Mouse (Mus musculus) lung, postnatal 14 days (tissue): Measurements from ENCODE around the gene Il4i1.
A peak's percentile ranks its signal among the peaks of the same experiment; 100 is the strongest.

Source experiments
- DNase-seq: peaks from one replicate; pipeline ENCODE4 v3.0.0; 2021

The Il4i1 gene

DNA sequence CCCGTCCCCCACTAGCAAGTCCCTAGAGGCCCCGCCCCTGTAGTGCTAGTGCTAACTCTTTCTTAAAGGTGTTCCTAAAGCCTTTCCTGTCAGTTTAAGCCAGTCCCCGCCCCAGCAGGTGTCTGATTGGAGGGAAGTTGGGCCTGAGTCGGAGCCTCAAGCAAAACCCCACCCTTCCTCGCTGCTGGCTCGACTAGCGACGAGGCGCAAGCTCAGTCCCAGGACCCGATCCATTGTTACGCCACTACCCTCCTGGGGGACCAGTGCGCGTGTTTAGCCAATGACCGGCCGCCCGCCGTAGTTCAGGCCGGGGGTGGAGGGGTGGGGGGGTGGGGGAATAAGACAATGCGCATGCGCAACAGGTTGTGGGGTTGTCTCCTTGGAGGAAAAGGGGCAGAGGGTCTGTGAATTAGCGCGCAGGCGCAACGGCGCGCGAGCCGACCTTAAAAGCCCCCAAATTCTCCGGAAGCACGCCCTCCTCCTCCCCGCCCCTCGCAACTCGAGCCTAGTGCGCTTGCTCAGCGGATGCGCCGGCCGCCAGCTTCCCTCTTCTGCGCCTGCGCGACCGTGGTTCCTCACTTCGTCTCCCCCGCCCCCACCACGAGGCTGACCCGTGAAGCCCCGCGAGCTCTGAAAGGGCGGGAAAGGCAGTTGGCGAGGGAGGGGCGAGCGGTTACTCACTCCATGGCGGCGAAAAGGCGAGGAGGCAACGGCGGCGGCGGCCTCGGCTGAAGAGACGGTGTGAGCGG is at the start of gene Il4i1, which contains the start of gene Nup62:
Gene Il4i1 (plus strand): TSS at position 667 of the 749 bp plus-strand sequence.
Gene Nup62 (plus strand): TSS at position 368 of the 749 bp plus-strand sequence.
- DNase-seq = peak; percentile 99

DNA sequence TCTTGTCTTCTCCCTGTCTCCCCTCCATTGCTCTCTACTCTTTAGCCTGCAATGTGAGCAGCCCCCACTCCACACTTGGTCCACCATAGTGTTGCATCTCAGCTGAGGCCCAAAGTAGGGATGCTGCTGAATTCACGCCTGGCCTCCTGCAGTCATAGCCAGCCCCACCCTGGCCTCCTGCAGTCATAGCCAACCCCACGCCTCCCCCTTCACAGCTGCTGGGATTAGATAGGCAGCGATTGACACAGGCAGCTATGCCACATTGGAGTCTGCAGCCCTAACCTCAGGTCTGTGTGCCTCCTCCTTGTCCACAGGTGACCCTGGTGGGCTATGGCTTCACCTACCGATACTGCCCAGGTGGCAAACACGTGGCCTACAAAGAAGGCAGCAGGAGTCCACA is 48.1 kb upstream of the Il4i1 start:
- no peak for DNase-seq

DNA sequence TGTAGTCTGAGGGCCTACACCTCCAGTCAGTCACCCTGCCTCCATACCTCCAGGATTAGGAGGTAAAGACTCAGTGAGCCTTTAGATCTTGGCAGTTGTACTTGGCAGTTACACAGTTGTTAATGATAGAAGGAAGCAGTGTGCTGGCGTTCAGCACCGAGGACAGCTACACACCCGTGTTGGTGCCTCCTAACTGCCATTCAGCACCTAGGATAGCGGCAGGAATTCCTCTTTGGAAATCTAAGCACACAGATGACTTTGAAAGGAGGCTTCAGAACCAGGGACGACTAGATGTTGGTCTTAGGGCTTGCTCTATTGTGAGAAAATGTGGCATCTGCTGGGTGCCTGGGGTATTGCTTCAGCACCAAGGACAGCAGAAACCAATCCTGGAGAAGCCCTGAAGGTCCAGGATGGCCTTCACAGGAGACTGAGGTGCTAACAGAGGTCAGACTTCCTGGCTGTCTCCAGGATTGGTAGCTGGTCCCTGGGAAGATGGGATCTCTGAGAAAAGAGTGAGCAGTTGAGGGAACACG is 46.1 kb upstream of the Il4i1 start:
- peak; percentile 80 for DNase-seq

DNA sequence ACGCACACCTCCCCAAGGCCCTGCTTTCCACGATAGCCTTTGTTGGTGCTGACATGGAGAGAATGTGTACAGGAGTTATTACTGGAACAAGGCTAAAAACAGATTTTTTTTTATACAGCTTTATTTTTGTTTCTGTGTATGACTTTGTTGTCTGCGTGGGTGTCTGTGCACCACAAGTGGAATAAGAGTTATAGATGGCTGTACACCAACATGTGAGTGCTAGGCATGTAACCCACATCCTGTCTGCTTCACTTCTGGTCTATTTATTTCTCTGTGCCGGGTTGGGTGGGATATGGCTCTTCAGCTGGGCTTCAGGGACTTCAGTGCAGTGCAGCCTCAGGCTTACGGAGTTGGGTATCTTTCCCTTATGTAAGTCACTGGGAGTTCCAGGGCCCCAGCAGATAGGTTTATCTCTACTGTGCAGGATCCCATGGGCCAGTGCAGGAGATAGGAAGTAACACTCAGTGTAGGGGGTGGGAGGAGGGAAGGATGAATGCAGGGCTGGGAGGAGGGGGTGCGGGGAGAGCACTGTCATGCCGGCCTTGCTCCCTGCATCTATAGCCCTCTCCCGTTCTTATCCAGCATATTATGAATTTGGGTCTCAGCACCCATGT is 43.5 kb upstream of the Il4i1 start:
- DNase-seq = no peak

DNA sequence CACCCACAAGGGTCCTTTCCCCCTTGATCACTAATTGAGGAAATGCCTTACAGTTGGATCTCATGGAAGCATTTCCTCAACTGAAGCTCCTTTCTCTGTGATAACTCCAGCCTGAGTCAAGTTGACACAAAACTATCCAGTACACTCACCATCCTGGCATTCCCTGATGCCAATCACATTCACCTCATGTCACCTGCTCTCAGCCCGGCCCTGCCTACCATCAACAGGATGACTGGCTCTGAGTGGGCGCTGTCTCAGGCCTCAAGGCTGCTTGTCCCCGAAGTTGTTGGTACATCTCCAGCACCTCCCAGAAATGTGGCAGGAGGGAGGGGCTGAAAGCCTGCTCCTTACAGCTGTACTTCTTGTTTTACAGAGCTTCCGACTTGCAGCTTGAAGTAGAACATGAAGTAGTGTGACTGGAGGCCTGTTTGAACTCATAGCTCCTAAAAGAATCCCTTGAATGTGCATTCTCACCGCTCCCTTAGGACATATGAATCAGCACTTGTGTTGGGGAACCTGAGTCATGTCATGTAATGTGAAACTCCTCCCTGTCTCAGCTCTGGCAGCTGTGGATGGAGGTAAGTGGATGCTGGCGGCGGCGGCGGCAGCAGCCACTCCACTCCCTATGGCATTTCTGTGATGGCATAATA is 39.2 kb upstream of the Il4i1 start:
- no peak for DNase-seq

DNA sequence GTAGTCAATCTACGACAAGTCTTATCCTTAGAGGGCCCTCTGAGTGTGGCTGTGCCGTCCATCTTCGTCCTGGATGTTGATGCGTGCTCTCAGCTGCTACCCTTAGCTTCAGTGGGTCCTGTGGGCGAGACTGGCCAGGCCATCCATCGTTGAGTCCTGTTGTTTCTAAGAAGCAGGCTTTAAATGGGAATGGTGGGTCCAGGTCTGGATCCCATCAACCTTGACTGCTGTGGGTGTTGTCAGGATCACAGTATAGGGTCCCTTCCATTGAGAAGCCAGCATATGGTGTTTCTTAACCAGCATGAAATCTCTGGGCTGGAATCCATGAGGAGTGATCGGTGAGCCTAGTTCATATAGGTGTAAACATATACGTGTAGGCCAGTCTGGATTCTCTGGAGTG is 36.1 kb upstream of the Il4i1 start:
- DNase-seq = no peak

DNA sequence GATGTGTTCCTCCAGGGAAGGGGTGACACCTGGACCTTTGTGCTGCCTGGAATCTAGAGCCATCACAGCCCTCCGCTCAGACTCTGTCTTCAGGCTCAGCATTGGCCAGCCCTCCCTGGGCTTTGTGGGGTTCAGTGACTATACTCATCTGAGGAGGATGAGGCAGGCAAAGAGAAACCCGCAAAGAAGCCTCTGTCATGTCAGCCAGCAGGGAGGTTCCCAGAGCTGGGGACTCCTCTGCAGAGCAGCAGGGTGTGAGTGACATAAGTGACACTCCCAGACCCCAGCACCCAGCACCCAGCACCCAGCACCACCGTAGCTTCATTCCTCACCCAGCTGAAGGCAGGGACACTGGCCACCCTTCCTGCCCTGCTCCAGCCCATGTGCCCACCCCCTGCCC is 26.7 kb upstream of the Il4i1 start:
- DNase-seq = no peak

DNA sequence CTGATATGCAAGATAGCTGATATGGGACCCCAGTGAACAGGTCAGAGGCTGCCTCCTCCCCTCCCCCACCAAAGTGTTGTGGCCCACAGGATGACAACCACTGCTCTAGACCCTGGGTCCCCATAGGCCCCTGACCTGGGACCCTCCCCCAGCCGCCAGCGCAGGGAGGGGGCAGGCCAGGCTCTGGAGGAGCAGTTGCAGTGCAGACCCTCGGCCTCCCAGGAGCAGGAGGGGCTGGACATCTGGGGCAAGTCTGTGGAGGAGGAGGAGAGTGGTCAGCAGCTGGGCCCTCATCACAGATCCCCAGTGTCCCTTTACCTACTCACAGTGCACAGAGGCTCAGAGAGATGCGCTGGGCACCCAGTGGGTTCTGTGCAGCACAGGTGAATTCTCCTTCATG is 26.1 kb upstream of the Il4i1 start:
- DNase-seq = no peak

DNA sequence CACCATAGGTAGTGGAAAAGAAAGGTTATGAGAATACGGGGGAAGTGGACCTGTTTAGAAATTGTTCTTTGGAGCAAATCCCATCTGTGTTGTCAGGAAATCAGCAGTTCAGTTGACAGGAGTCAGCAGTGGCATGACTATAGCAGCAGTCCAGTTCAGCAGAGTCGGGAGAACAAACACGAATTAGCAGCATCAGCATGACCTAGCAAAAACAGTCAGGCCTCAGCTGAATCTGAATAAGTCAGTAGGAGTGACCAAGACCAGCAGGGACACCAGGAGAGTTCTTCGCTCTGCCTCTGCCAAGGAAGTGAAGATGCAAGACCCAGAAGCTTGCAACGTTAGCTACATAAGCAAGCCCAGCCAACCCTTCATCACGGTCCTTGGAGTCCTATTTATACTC is 23.4 kb upstream of the Il4i1 start:
- no peak for DNase-seq

DNA sequence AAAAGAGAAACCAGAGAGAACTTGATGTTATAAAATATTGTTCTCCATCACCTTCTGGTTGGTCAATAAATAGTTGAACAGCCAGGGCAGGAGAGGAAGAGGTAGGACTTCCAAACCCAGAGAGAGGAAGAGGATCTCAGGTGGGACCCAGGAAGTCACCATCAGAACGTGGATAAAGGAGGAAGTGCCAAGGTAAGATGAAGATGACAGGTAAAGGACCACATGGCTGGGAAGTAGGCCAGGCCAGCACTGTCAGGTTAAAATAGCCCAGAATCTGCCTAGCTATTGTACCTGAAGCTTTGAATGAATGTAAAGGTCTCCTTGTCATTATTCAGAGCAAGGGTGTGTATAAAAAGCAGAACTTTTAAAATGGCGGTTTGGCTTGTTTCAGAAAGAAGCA is 7.3 kb upstream of the Il4i1 start:
- no peak for DNase-seq

DNA sequence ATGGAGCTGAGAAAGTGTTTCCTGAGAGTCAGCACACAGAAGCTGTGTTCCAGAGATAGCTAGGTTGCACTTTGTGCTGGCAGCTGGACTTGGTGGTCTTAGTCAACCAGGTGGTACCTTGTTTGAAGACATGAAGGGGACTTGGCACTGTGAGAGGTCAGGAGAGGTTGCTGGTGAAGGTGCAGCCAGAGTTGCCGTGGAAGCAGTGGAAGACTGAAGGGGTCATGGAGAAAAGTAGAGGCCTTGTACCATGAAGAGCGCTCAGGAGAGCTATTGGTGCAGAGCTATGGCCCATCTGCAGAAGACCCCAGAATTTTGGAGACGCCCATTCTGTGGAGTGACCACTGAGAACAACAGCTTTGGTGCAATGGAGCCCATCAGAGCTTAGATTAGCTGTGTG is 6.7 kb upstream of the Il4i1 start:
- DNase-seq = no peak

DNA sequence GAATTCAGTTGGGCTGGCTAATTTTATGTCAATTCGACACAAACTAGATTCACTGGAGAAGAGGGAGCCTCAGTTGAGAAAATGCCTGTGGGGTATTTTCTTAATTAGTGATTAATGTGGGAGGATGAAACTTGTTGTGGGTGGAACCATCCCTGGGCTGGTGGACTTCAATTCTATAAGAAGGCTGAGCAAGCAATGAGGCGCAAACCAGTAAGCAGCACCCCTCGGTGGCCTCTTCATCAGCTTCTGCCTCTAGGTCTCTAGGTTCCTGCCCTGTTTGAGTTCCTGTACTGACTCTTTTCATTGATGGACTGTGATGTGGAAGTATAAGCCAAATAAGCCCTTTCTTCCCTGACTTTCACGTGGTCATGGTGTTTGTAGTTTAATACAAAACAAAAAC is 5.8 kb upstream of the Il4i1 start:
- no peak for DNase-seq

DNA sequence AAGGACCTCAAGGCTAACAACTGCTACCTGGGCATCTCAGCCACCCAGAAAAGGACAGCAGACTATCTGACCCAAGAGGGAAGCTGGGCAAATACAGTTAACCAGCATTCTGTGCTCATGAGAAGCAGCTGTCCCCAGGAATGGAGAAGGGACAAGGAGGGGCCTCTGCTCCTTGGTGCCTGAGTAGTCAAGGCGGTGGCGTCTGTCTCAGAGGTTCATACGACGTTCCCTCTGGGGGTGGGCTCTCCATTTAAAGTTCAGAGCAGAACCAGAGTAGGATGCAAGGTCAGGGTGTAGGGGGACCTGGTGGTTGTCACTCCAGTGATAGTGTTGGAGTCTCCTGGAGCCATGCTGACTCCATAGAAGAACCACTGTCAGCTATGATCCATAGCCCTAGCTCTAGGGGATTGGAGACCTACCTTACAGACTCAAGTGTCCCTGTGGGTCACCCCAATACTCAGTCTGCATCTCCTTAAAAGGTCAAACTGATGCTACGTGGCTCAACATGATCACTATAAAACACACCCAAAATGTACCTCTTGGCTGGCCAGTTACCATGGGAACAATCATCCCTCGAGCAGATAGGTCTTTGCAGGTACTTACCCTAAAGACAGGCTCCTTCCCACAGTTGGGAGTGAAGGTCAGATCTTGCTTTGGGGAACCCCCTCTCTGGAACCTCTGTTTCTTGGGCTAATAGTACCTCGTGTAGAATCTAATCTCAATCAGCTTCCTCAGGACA is 5.2 kb upstream of the Il4i1 start:
- DNase-seq = no peak

DNA sequence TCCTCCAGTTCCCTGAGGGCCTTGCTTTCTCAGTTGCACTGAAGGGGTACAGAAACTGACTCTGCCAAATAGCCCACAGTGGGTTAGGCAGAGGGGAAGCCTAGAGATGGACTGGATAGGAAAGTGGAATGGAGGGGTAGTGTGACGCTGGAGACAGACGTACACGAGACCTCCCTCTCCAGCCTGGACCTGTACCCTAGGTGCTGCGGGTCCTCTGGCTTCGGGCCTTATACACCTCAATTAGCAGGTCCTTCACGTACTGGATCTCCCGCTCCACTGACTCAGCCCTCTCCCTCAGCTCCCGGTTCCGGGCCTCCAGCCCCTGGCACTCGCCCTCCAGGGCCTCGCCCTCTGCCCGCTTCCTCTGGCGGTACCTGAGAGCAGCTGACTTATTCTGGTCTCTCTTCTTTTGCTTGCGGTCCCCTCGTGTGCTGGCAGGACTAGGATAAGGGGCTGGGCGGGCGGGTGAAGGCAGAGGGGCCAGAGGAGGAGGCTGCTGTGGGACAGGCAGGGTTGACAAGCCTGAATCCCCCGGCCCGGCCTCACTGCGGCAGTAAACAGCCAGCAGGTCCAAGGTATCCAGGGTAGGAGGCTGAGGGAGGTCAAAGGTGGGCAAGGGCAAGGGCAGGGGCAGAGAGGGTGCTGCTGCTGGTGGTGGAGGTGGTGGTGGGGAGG is 3.4 kb upstream of the Il4i1 start:
- no peak for DNase-seq

DNA sequence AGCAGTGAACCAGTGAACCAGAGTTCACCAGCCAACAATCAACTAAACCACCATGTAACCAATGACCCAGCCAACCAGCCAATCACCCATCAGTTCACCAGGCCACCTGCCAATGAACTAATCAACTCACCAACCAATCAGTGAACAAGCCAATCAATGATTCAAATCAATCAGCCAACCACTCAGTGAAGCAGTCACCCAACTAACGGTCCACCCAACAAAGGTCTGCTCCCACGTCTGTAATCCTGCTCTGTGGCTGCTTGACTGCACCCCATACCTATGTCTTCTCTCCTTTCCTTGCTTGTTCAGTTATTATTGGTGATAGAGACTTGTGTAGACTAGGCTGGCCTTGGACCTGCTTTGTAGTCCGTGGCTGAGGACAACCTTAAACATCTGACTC is 2.2 kb upstream of the Il4i1 start:
- DNase-seq = no peak

DNA sequence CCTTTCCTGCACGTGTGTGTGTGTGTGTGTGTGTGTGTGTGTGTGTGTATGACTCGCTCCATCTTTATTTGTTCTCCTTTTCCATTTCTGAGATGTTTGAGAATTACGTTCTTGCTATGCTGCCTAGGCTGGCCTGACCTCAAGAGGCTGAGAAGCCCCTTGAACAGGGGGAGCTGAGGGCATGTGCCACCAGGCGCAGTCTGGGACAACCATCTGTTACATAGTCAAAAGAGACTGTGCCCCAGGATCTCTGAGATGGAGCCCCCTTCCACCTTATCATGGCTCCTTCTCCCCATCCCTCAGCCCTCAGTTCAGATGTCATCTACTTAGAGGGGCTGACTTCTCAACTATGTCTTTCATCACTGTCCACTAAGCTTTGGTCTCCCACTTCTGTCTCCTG is 1.8 kb upstream of the Il4i1 start:
- DNase-seq = no peak

DNA sequence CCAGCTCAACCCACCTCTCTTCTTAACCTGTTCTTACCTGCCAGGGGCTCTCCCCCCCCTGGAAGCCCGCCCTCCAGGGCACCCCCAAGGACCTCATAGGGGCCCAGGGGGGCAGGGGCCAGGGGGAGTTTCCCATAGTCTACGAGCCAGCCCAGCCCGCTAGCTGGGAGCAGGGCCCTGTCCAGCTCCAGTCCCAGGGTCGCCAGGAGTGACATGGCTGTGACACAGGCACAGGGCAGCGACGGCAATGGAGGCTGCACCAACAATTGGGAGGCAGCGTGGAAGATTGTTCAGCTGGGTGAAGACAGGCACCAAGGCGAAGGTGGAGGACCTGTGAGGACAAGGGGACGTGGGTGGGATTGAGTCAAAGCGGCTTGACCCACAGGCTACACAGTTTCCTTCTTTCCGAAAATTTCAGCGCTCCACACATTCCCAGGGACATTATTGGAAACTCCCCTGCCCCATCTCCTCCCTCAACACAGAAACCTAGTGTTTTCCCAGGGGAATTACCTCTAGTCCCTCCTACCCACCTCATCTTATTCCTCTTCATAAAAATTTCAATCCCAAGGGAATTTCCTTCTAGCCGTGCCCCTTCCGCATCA is 1.1 kb upstream of the Il4i1 start:
- no peak for DNase-seq

DNA sequence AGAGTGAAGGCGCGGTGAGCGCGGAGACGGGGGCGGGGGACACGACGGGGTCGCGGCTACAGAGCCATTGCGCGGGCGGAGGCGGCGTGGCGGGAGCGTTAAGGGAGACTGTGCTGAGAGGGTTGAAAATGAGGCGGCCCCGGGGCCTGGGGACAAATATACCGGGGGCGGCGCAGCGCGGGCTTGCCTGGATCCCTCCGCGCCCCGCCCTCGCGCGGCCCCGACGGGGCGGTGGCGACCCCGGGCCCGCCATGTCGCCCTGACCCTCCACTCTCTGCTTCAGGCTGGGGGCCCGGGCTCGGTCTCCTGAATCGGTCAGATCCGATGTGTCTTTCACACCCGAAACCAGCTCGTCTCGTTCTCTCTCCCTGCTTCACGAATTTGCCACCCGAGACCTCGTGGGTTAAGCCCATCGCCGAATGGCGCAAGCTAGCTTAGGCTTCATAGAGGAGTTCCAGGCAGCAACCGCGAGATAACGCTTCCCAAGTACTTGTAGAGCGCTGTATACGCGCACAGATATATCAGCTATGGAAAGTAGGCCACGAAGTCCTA is 359 bp downstream of the Il4i1 start, which contains the start of gene Atf5:
Gene Atf5 (minus strand): TSS at position 189 of the 552 bp plus-strand sequence.
- peak; percentile 65 for DNase-seq

DNA sequence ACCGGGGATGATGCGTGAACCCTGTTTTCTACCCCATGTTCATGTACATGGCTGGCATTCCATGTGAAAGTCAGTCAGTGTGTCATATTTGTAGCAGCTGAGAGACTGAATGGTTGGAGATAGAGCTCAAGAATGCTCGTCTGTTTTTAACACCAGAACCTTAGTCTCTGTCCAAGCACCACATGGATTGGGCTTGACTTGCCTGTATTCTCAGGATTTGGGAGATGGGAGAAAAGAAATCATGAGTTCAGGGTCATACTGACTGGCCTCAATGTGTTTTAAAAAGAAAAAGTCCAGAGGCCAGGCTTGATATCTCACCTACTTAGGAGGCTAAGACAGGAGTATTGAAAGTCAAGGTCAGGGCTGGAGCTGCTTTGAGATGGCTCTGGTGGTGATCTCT is 1.3 kb downstream of the Il4i1 start:
- DNase-seq = no peak

DNA sequence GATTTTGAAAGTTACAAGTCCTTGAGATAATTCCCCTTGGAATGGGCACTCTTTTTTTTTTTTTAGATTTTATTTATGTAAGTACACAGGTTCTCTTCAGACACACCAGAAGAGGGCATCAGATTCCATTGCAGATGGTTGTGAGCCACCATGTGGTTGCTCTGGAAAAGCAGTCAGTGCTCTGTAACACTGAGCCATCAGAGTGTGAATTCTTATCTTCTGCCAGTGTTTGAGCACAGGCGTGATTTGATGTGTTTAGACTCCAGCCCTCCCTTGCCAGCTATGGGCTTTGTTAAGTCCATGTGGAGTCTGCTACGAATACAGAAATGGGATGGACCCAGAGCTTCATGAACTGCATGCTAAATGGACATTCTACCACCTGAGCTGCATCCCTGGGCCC is 2.0 kb downstream of the Il4i1 start:
- DNase-seq = peak; percentile 34

DNA sequence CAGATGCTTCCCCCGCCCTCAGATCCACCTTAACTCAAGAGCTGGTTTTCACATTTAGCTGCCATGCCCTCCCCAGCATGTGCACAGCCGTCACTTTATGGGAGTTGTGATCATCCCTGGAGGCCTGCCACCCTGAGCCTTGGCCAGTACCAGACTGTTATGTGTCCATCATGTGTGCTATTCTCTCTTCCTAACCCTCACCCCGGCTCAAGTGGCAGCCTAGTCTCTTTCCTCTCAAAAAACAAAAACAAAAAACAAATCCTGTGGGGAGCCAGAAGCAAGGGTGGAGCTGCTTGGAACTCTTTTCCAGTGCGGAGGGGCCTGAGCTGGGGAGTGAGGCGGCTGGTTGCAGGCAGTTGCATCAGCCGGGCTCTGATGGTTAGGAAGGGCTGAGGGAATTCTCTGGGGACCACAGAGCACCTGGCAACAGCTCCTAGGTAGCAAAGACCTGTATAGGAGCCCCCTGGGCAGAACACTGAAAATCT is 2.6 kb downstream of the Il4i1 start:
- peak; percentile 64 for DNase-seq

DNA sequence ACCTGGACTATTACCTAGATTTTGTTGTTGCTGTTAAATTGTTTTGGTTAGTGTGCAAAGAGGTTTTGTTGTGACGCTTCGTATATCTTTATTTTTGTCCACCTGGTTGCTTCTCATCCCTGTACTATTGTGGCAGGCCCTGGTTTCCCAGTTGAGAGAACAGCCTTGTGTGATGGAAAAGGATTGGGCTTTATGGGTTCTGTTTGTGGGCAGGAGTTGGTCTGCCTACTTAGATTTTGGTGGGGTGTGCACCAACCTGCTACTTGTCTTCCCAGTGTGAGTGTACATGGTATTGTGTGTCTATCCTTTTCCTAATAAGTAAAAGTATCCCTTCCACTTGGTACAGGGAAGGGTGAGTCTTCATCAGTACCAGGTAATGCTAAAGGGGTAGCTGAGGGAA is 3.2 kb downstream of the Il4i1 start:
- no peak for DNase-seq
